Mouse (Mus musculus) lung, postnatal 0 days (tissue): Measurements from ENCODE around the gene Ubap1l.

Experiments used
- CTCF ChIP-seq: IDR thresholded peaks from 2 replicates; pipeline ENCODE4 v1.5.1; 2016; ENCODE audit warnings: antibody characterized with exemption, mild to moderate bottlenecking
- EP300 ChIP-seq: IDR thresholded peaks from 2 replicates; pipeline ENCODE4 v1.6.1; 2016; ENCODE audit warnings: antibody characterized with exemption, mild to moderate bottlenecking, control low read depth

DNA sequence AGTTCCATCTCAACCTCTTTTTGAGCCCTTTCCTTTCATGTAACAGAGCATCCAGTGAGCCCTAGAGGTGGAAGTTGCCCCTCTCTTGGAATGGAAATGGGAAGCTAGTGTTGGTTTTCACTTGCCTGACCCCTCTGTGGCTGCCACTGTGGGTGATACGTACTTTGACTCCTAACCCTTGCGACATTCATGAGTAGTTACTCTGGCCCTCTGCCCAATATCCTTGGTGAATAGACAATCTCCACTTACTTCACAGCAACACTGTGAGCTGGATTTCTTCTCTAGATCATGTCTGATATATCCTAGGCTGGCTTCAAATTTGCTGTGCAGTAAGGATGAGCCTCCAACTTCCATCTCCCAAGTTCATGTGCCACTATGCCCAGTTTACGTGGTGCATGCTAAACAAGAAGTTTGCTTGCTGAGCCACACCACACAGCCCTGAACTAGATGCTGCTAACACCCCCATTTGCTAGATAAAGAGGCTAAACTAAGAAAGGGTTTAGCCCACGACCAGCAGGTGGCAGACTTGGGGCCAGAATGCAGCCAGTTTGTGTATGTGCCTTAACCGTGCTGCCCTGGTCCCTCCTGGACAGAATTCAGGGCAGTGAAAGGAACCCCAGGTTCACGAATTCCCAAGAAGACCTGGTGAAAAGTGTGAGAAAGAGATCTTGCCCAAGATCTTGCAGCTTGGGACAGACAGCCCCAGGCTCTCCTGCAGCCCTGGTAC, 32.0 kb downstream of the Ubap1l start:
- peak; percentile 91 for TF ChIP-seq CTCF
- no peak for TF ChIP-seq EP300
